Mouse (Mus musculus): Measurements from ENCODE around the gene Lyrm7. TPM values are rescaled to one million over a fixed set of nuclear protein-coding genes. Genes with fewer than 3 reads are reported as not detected.

The Lyrm7 gene
- total and polyA plus RNA-seq, 3 experiments: 11.1 to 40.1 (median 38.6) TPM

GRCm38 (mm10) chr11:54839696-54840095 lies 21.0 kb downstream of the Lyrm7 start:
- intact Hi-C loops (cut with DNase I): no loop called here
- Histone ChIP-seq H3K9ac (ENCODE audit: low read depth, low read length) (no peak overlapping the region), H3K4me3 (no peak overlapping the region), H3K27ac (no peak overlapping the region), H3K79me2 (replicated peaks; ENCODE audit: control insufficient read depth, insufficient read depth, low read length) (no peaks in the 10 kb centered on the region), H3K4me1 (ENCODE audit: control insufficient read depth, insufficient read depth, low read length) (peaks cover 1% of the 10 kb centered on the region; the same call in 1 of the 2 replicates), H3K36me3 (ENCODE audit: control insufficient read depth, insufficient read depth, low read length) (no peaks in the 10 kb centered on the region), H3K27me3 (ENCODE audit: control insufficient read depth, insufficient read depth, low read length) (no peaks in the 10 kb centered on the region)
- DNase-seq: no peak
- WGBS: 91% methylated on average over 4 of the region's 4 CpGs
- TF ChIP-seq EP300 (IDR thresholded peaks at IDR 0.05; ENCODE audit: insufficient read depth, low read depth, low read length) (no peak), CTCF (IDR thresholded peaks at IDR 0.05) (no peak), POLR2A (IDR thresholded peaks at IDR 0.05; ENCODE audit: insufficient read depth, low read depth, low read length) (no peak)

- H3K79me2 ChIP-seq (replicated peaks; ENCODE audit: control insufficient read depth, insufficient read depth, low read length): no peaks in the 10 kb centered on the region
- no peak overlapping the region for H3K9ac ChIP-seq (ENCODE audit: low read depth, low read length)
- peak; percentile 33 to 39 for DNase-seq
- WGBS: 66% methylated on average over 9 of the region's 9 CpGs
- intact Hi-C loops (cut with DNase I): no loop called here
- no peak overlapping the region for H3K27ac ChIP-seq
- H3K27me3 ChIP-seq (ENCODE audit: control insufficient read depth, insufficient read depth, low read length): no peaks in the 10 kb centered on the region
- no peaks in the 10 kb centered on the region for H3K36me3 ChIP-seq (ENCODE audit: control insufficient read depth, insufficient read depth, low read length)
- TF ChIP-seq EP300 (IDR thresholded peaks at IDR 0.05; ENCODE audit: insufficient read depth, low read depth, low read length) (no peak), POLR2A (IDR thresholded peaks at IDR 0.05; ENCODE audit: insufficient read depth, low read depth, low read length) (no peak), CTCF (IDR thresholded peaks at IDR 0.05) (no peak)
- H3K4me1 ChIP-seq (ENCODE audit: control insufficient read depth, insufficient read depth, low read length): no peaks in the 10 kb centered on the region
- no peak overlapping the region for H3K4me3 ChIP-seq
Measured at GRCm38 (mm10) chr11:54836106-54836505, 24.6 kb downstream of the Lyrm7 start.

- Histone ChIP-seq H3K79me2 (replicated peaks; ENCODE audit: control insufficient read depth, insufficient read depth, low read length) (no peaks in the 10 kb centered on the region), H3K27ac (no peak overlapping the region), H3K9ac (ENCODE audit: low read depth, low read length) (no peak overlapping the region), H3K4me3 (no peak overlapping the region), H3K27me3 (ENCODE audit: control insufficient read depth, insufficient read depth, low read length) (no peaks in the 10 kb centered on the region), H3K36me3 (ENCODE audit: control insufficient read depth, insufficient read depth, low read length) (no peaks in the 10 kb centered on the region), H3K4me1 (ENCODE audit: control insufficient read depth, insufficient read depth, low read length) (no peaks in the 10 kb centered on the region)
- no peak for TF ChIP-seq POLR2A (IDR thresholded peaks at IDR 0.05; ENCODE audit: insufficient read depth, low read depth, low read length)
- TF ChIP-seq CTCF (IDR thresholded peaks at IDR 0.05): peak; percentile 48
- TF ChIP-seq EP300 (IDR thresholded peaks at IDR 0.05; ENCODE audit: insufficient read depth, low read depth, low read length): no peak
- intact Hi-C loops (cut with DNase I): no loop called here
- DNase-seq: no peak
- 67% methylated on average over 2 of the region's 2 CpGs for WGBS
Measured at GRCm38 (mm10) chr11:54834596-54834995, 26.1 kb downstream of the Lyrm7 start.

GRCm38 (mm10) chr11:54833833-54834232 lies 26.9 kb downstream of the Lyrm7 start:
- intact Hi-C loops (cut with DNase I): no loop called here
- no peak overlapping the region for H3K27ac ChIP-seq
- H3K4me3 ChIP-seq: no peak overlapping the region
- WGBS: 92% methylated on average over 4 of the region's 4 CpGs
- TF ChIP-seq EP300 (IDR thresholded peaks at IDR 0.05; ENCODE audit: insufficient read depth, low read depth, low read length) (no peak), POLR2A (IDR thresholded peaks at IDR 0.05; ENCODE audit: insufficient read depth, low read depth, low read length) (no peak), CTCF (IDR thresholded peaks at IDR 0.05) (no peak)
- no peak overlapping the region for H3K9ac ChIP-seq (ENCODE audit: low read depth, low read length)
- no peak for DNase-seq
- H3K27me3 ChIP-seq (ENCODE audit: control insufficient read depth, insufficient read depth, low read length): no peaks in the 10 kb centered on the region
- no peaks in the 10 kb centered on the region for H3K4me1 ChIP-seq (ENCODE audit: control insufficient read depth, insufficient read depth, low read length)
- no peaks in the 10 kb centered on the region for H3K79me2 ChIP-seq (replicated peaks; ENCODE audit: control insufficient read depth, insufficient read depth, low read length)
- H3K36me3 ChIP-seq (ENCODE audit: control insufficient read depth, insufficient read depth, low read length): no peaks in the 10 kb centered on the region

GRCm38 (mm10) chr11:54826819-54827218 lies 33.9 kb downstream of the Lyrm7 start:
- DNase-seq: no peak
- H3K27me3 ChIP-seq (ENCODE audit: control insufficient read depth, insufficient read depth, low read length): no peaks in the 10 kb centered on the region
- H3K4me3 ChIP-seq: no peak overlapping the region
- H3K27ac ChIP-seq: no peak overlapping the region
- WGBS: 87% methylated on average over 8 of the region's 8 CpGs
- no peak for TF ChIP-seq POLR2A (IDR thresholded peaks at IDR 0.05; ENCODE audit: insufficient read depth, low read depth, low read length)
- TF ChIP-seq EP300 (IDR thresholded peaks at IDR 0.05; ENCODE audit: insufficient read depth, low read depth, low read length): no peak
- TF ChIP-seq CTCF (IDR thresholded peaks at IDR 0.05): no peak
- H3K36me3 ChIP-seq (ENCODE audit: control insufficient read depth, insufficient read depth, low read length): no peaks in the 10 kb centered on the region
- intact Hi-C loops (cut with DNase I): no loop called here
- H3K4me1 ChIP-seq (ENCODE audit: control insufficient read depth, insufficient read depth, low read length): no peaks in the 10 kb centered on the region
- H3K79me2 ChIP-seq (replicated peaks; ENCODE audit: control insufficient read depth, insufficient read depth, low read length): no peaks in the 10 kb centered on the region
- H3K9ac ChIP-seq (ENCODE audit: low read depth, low read length): no peak overlapping the region

- intact Hi-C loops (cut with DNase I): no loop called here
Measured at GRCm38 (mm10) chr11:54825774-54826173, 34.9 kb downstream of the Lyrm7 start.

More at GRCm38 (mm10) chr11:54825774-54826173, 34.9 kb downstream of the Lyrm7 start:
- Histone ChIP-seq H3K4me1 (ENCODE audit: control insufficient read depth, insufficient read depth, low read length) (no peaks in the 10 kb centered on the region), H3K9ac (ENCODE audit: low read depth, low read length) (no peak overlapping the region), H3K4me3 (no peak overlapping the region), H3K27ac (no peak overlapping the region), H3K36me3 (ENCODE audit: control insufficient read depth, insufficient read depth, low read length) (no peaks in the 10 kb centered on the region), H3K79me2 (replicated peaks; ENCODE audit: control insufficient read depth, insufficient read depth, low read length) (no peaks in the 10 kb centered on the region), H3K27me3 (ENCODE audit: control insufficient read depth, insufficient read depth, low read length) (no peaks in the 10 kb centered on the region)
- DNase-seq: no peak
- TF ChIP-seq EP300 (IDR thresholded peaks at IDR 0.05; ENCODE audit: insufficient read depth, low read depth, low read length) (no peak), CTCF (IDR thresholded peaks at IDR 0.05) (peak; percentile 28)
- WGBS: 77% methylated on average over 4 of the region's 4 CpGs
